In the genomic region with DNA sequence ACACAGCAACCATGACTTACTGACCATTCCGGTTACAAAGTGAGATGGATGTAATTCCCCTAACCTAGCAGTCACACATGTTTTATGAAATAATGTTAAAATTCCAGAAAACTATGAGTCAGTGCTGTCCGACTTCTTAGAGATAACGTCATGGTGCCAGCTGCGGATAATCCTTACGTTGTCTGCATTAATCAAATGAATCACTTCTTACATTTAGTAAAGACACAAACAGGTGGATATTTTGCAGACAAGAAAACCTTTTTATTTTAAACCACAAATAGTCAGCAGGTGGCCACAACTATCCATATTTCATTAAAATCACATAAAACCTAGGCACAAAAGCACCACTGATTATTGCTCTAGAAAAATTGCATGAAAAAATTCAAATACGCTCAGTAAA, we compare ENCODE assay signal across 21 mouse cellular contexts. TPM values are rescaled to one million over a fixed set of nuclear protein-coding genes. Genes with fewer than 3 reads are reported as not detected.
DNase-seq lines count a peak whose midpoint lies in the region; TF ChIP-seq lines count a peak whose summit lies in the region.
"Had no signal": no experiment of that assay in that cellular context is flagged by ENCODE, and none has a peak within 500 bp of the region (broad histone marks: within the 10 kb centered on the region; RNA-seq: fewer than 3 reads in every experiment).

No protein-coding gene starts in this region.

- no peaks in the 10 kb centered on the region for H3K79me2 ChIP-seq in C2C12 (ENCODE audit: control insufficient read depth, insufficient read depth)
- H3K79me2 ChIP-seq in myocyte (ENCODE audit: control insufficient read depth, insufficient read depth) = no peaks in the 10 kb centered on the region

- no peak for TF ChIP-seq POLR2A in myocyte (IDR thresholded peaks at IDR 0.05; ENCODE audit: insufficient read length, low read depth)

- H3K36me3 ChIP-seq in C2C12 (ENCODE audit: control insufficient read depth, insufficient read depth) (peaks cover 15% of the 10 kb centered on the region), myocyte (ENCODE audit: control insufficient read depth, insufficient read depth) (no peaks in the 10 kb centered on the region)
- H3K36me3 ChIP-seq: G1E had no signal

- DNase-seq in A20 (ENCODE audit: low read depth, low spot score) = peak; percentile 12
- DNase-seq in left cerebral cortex, adult 18-20 months (ENCODE audit: low spot score in 2 of 2) = no peak
- no peak for DNase-seq in gastrocnemius, postnatal 25 days
- DNase-seq: adrenal gland, adult 8-10 months; adrenal gland, postnatal 14 days; adrenal gland, postnatal 36 days; B cell, adult 2 months; cerebellum, adult 11-12 months; cerebellum, adult 2 months; cerebellum, adult 9-10 months; cerebellum, postnatal 10 days; cerebellum, postnatal 25 days; forebrain, postnatal 0 days had no signal

- H3ac ChIP-seq in C2C12 (ENCODE audit: control insufficient read depth, insufficient read length, low read depth) (no peak overlapping the region), myocyte (ENCODE audit: control insufficient read depth, insufficient read length) (no peak overlapping the region)

- no peak overlapping the region for H3K4me3 ChIP-seq in C2C12 (ENCODE audit: insufficient read depth, poor library complexity, severe bottlenecking)
- H3K4me3 ChIP-seq in myocyte = no peak overlapping the region
- H3K4me3 ChIP-seq: embryonic facial prominence, embryonic 10.5 days; embryonic facial prominence, embryonic 12.5 days; forebrain, embryonic 13.5 days; forebrain, embryonic 15.5 days had no signal

- H3K27me3 ChIP-seq in C2C12 (ENCODE audit: control insufficient read depth, insufficient read depth, insufficient read length) (no peaks in the 10 kb centered on the region), myocyte (ENCODE audit: control insufficient read depth, insufficient read depth, insufficient read length) (no peaks in the 10 kb centered on the region)
- H3K27me3 ChIP-seq: embryonic facial prominence, embryonic 12.5 days; forebrain, embryonic 13.5 days; forebrain, embryonic 15.5 days; Patski had no signal

- no peak for TF ChIP-seq CTCF in C2C12 (IDR thresholded peaks at IDR 0.05; ENCODE audit: control insufficient read depth, insufficient read depth, insufficient read length)

- no peak overlapping the region for H3K4me2 ChIP-seq in myocyte (ENCODE audit: low read depth)
- H3K4me2 ChIP-seq: embryonic facial prominence, embryonic 12.5 days; forebrain, embryonic 13.5 days; forebrain, embryonic 15.5 days had no signal

- no peaks in the 10 kb centered on the region for H3K79me3 ChIP-seq in C2C12 (ENCODE audit: low read depth)

TF ChIP-seq in C2C12, 6 proteins besides CTCF, POLR2A, EP300 and RAD21:
- TF ChIP-seq MYOD1 (IDR thresholded peaks at IDR 0.05; ENCODE audit: control insufficient read depth, insufficient read length, low read depth) (peak; percentile 80), FOSL1 (IDR thresholded peaks at IDR 0.05; ENCODE audit: insufficient read depth, low read length, poor library complexity, severe bottlenecking) (no peak)

TF ChIP-seq in myocyte, 11 proteins besides CTCF, POLR2A, EP300 and RAD21:
- TF ChIP-seq USF1 (IDR thresholded peaks at IDR 0.05; ENCODE audit: low read depth) (no peak), MYOD1 (IDR thresholded peaks at IDR 0.05; ENCODE audit: control insufficient read depth in 1 of 3, insufficient read length in 2 of 3, low read depth in 2 of 3) (peak in 2 of 3 experiments; percentile 30 to 37), MAX (IDR thresholded peaks at IDR 0.05; ENCODE audit: low read depth) (no peak)

RNA-seq across cellular contexts. Expression of gene Hmgn3, which starts 36.8 kb away (rescaled TPM):
- polyA plus RNA-seq in C2C12 (2012; fragmentation: generic; extraction: Trizol) = 41.6 TPM
- polyA plus RNA-seq in myocyte (2012; fragmentation: generic; extraction: Trizol) = 30.5 TPM
- total RNA-seq in left cerebral cortex, adult 18-20 months (2021) = 10 to 100 TPM; 64.5 to 75.2 TPM
- 1 to 10 TPM; 7.0 to 8.1 TPM for total RNA-seq in gastrocnemius, postnatal 25 days (2021)
- polyA plus RNA-seq: G1E had no signal

Comparison
In these comparisons a context has a peak if more than half of its experiments do, and no peak if none do; other contexts are left out.
1. RNA of gene Hmgn3, which starts 36.8 kb away (total RNA-seq): 64.5 to 75.2 TPM in left cerebral cortex, adult 18-20 months; 7.0 to 8.1 TPM in gastrocnemius, postnatal 25 days; every median in the first group is over 4 times any median in the second.